Mouse (Mus musculus) lung, embryonic 14.5 days (tissue): ENCODE measurements at regions not wholly inside any gene's neighbourhood (a gene's known extent, or its start where the extent isn't known, plus 50 kb on each side); places are given as distances from the start of the nearest gene placed in this dataset.

ENCODE experiments used
- ATAC-seq: fragments of 200-750 bp; cut with Nextera tagmentation; 2 replicates; pipeline ENCODE4 v1.8.0; 2017; ENCODE audit warnings: mild to moderate bottlenecking, moderate TSS enrichment, moderate library complexity; ENCODE audit not compliant: insufficient read depth
- DNase-seq: peaks from one replicate; pipeline ENCODE4 v3.0.0-alpha.2; 2015
- H3K27ac ChIP-seq: fragments of 300-500 bp; sonication (generic); 2 replicates; pipeline ENCODE4 v1.5.1; 2014; ENCODE audit warnings: low read depth, mild to moderate bottlenecking, moderate library complexity
- H3K27me3 ChIP-seq: fragments of 300-500 bp; sonication (generic); 2 replicates; pipeline ENCODE4 v1.6.1; 2014; ENCODE audit warnings: low read length, control low read depth; ENCODE audit not compliant: insufficient read depth
- H3K36me3 ChIP-seq: fragments of 300-500 bp; sonication (generic); 2 replicates; pipeline ENCODE4 v1.6.1; 2014; ENCODE audit warnings: control low read depth; ENCODE audit not compliant: insufficient read depth
- H3K4me1 ChIP-seq: fragments of 300-500 bp; sonication (generic); 2 replicates; pipeline ENCODE4 v1.6.1; 2014; ENCODE audit warnings: antibody characterized with exemption, control low read depth; ENCODE audit not compliant: insufficient read depth
- H3K4me2 ChIP-seq: fragments of 300-500 bp; sonication (generic); 2 replicates; pipeline ENCODE4 v1.6.1; 2014; ENCODE audit warnings: mild to moderate bottlenecking
- H3K4me3 ChIP-seq: fragments of 300-500 bp; sonication (generic); 2 replicates; pipeline ENCODE4 v1.5.1; 2014; ENCODE audit warnings: low read depth, low read length
- H3K9ac ChIP-seq: fragments of 300-500 bp; sonication (generic); 2 replicates; pipeline ENCODE4 v1.6.1; 2014
- H3K9me3 ChIP-seq: fragments of 300-500 bp; sonication (generic); 2 replicates; pipeline ENCODE4 v1.6.1; 2016; ENCODE audit warnings: low read depth, low read length, control low read depth
- CTCF ChIP-seq: IDR thresholded peaks from 2 replicates; pipeline ENCODE4 v1.5.1; 2016; ENCODE audit warnings: antibody characterized with exemption, low read depth
- WGBS: fragments of 180-500 bp; shearing (Covaris S2); extraction: QIAGEN DNeasy Blood & Tissue Kit; methylation state at CpG from one replicate; pipeline ENCODE4 v1.1.7; 2014; 5-methylcytosine and 5-hydroxymethylcytosine counted together

DNA sequence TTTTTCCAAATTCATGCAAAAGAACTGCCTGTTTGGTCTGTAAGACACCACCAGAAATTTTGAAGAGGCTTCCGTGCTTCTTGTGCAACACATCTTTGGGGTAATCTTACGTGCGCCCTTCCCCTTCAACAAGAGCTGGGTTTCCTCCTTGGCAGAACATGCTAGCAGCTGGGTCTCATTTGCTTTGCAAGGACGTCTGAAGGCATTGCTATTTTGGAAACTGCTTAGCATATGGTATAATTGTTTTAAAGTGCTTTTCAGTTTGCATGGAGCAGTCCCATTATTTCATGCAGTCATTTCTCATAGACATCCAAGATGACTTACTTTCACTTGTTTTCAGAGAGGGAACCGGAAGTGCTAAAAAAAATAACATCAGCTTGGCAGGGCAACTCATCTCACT, 336.8 kb upstream of the Ubash3b start:
- H3K9me3 ChIP-seq: no peaks in the 10 kb centered on the region
- no peaks in the 10 kb centered on the region for H3K4me1 ChIP-seq
- H3K36me3 ChIP-seq: no peaks in the 10 kb centered on the region
- no peak for TF ChIP-seq CTCF
- H3K27ac ChIP-seq: no peak overlapping the region
- no peak overlapping the region for H3K4me2 ChIP-seq
- no peak overlapping the region for H3K9ac ChIP-seq
- DNase-seq (no peak), ATAC-seq (no peak)
- H3K4me3 ChIP-seq: no peak overlapping the region
- 78% methylated on average over 5 of the region's 5 CpGs for WGBS
- H3K27me3 ChIP-seq: no peaks in the 10 kb centered on the region

DNA sequence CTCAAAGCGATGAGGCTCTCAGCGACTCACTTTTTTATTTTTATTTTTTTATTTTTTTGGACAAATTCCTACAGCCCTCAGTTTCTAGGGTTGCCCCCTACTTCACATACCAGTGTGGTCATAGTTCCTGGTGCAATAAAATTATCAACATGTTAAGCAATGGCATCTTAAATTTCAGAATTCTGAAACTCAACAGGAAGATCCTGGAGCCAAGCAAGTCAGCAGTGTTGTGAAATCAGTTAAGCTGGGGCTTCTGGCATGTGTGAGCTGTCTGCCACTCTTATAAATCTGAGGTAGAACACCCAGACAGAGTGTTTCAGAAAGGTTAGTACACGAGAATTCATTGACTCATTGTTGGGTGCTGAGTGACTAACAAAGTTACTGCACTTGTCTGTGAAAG, 328.6 kb upstream of the Ubash3b start:
- Histone ChIP-seq H3K27me3 (no peaks in the 10 kb centered on the region), H3K27ac (no peak overlapping the region), H3K9ac (no peak overlapping the region), H3K4me1 (no peaks in the 10 kb centered on the region), H3K36me3 (no peaks in the 10 kb centered on the region), H3K4me2 (no peak overlapping the region), H3K4me3 (no peak overlapping the region), H3K9me3 (no peaks in the 10 kb centered on the region)
- no peak for TF ChIP-seq CTCF
- DNase-seq (no peak), ATAC-seq (no peak)
- WGBS: 86% methylated on average over 3 of the region's 3 CpGs

DNA sequence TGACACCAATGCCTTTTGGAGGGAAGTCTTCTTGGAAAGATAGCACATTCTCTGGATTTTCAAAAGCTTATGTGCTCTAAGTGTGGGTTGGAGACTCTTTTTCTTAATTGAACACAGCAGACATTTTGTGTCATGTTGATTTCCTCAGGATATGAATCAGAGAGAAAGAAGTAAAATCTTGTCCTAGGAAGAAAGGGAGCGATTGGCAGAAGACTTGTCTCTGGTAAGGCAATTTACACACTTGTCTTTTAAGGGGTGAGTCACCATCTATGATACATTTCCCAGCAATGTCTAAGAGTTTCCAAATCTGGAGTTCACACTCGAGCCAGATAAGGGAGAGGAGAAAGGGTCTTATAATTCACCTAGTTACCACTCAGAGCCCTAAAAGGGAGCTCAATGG, 326.5 kb upstream of the Ubash3b start:
- DNase-seq (no peak), ATAC-seq (no peak)
- H3K27ac ChIP-seq: no peak overlapping the region
- no peaks in the 10 kb centered on the region for H3K27me3 ChIP-seq
- H3K4me3 ChIP-seq: no peak overlapping the region
- 49% methylated on average over 2 of the region's 2 CpGs for WGBS
- no peak for TF ChIP-seq CTCF
- no peaks in the 10 kb centered on the region for H3K36me3 ChIP-seq
- H3K9me3 ChIP-seq: no peaks in the 10 kb centered on the region
- no peak overlapping the region for H3K9ac ChIP-seq
- no peaks in the 10 kb centered on the region for H3K4me1 ChIP-seq
- no peak overlapping the region for H3K4me2 ChIP-seq

DNA sequence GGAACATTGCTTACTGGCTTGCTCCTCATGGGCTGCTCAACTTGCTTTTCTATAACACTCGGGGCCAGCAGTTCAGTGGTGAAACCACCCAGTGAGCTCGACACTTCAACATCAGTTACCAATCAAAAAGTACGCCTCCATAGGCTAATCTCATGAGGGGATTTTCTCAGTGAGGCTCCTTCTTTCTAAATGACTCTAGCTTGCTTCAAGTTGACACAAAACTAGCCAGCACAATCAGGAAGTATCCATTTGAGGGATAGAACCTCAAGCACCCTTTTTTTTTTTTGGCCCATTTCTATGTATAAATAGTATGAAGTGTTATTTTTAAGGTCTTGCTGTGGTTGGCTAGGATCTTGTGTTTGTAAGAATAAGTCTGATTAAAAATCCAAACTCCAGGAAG, 321.7 kb upstream of the Ubash3b start:
- Histone ChIP-seq H3K27me3 (no peaks in the 10 kb centered on the region), H3K4me3 (no peak overlapping the region), H3K27ac (no peak overlapping the region), H3K4me2 (no peak overlapping the region), H3K9me3 (no peaks in the 10 kb centered on the region), H3K9ac (no peak overlapping the region), H3K4me1 (no peaks in the 10 kb centered on the region), H3K36me3 (no peaks in the 10 kb centered on the region)
- no peak for TF ChIP-seq CTCF
- no peak for ATAC-seq
- no peak for DNase-seq
- WGBS: 81% methylated on average over 3 of the region's 3 CpGs

DNA sequence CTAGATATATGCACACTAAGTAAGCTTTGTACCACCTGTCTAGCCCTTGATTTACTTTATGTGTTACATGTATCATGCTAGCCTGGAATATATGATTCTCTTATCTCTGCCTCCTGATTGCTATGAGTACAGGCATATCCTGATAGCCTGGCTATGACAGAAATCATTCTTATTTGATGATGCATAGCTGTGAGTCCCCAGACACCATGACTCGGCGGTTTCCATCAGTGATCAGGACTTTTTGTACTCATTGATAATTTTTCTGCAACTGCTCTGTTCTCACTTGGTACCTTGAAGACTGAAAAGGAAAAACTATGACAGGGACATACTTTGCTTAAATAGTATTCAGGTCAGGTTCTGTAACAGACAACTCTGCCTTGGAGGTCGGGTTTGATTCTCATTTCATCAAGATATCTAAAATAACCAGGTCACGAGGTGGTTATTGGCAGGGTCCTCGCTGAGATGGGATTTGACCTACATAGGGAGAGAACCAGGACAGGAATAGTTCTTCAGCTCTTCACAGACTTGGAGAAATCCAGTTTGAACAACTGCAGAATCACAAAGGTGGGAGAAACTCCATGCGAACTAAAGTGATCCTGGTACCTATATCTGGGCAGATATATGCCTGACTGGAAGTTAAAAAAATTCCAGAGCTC, 320.2 kb upstream of the Ubash3b start:
- TF ChIP-seq CTCF: no peak
- no peak for ATAC-seq
- H3K4me2 ChIP-seq: no peak overlapping the region
- no peaks in the 10 kb centered on the region for H3K36me3 ChIP-seq
- H3K9me3 ChIP-seq: no peaks in the 10 kb centered on the region
- 88% methylated on average over 6 of the region's 6 CpGs for WGBS
- no peak for DNase-seq
- H3K4me1 ChIP-seq: no peaks in the 10 kb centered on the region
- H3K27me3 ChIP-seq: no peaks in the 10 kb centered on the region
- H3K9ac ChIP-seq: no peak overlapping the region
- H3K4me3 ChIP-seq: no peak overlapping the region
- no peak overlapping the region for H3K27ac ChIP-seq

DNA sequence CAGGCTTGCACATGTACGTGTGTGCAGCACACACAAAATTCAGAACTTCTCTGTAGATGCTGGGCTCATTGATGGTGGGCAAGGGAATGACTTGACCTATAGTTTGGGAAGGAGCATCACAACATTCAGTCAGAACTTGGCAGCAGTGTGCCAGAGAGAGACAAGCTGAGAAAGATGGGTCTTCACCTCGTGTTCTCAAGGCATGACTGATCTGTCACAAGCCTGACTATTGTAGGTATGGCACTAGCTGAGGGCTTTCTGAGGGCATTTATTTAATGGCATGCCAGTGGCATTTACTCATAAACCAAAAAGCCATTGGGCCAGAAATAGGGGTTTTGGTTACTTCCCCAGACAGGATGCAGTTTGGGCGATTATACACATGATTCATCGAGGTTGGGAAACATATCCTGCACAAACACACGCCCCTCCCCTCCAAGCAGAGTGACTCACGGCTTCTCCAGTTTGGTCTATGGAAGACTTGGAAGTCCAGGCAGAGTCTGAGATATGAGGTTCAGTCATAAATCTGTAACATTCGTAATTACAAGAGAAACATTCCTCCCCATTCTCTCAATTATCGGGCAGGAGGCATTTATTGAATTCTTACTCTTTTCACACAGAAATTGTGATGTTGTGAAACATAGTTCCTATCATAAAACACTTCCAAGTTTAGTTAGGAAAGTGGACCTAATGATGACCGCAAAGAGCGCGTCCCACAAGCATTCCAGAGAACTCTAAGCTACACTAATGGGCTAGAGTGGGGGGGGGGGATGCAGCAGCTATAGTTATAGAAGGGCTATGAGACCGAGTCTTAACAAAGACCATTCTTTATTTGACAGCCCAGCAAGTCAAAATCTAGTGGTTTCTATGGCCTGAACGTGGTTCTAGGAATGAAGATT, 318.6 kb upstream of the Ubash3b start:
- WGBS: 81% methylated on average over 13 of the region's 13 CpGs
- TF ChIP-seq CTCF: no peak
- H3K4me3 ChIP-seq: no peak overlapping the region
- no peaks in the 10 kb centered on the region for H3K36me3 ChIP-seq
- no peak for ATAC-seq
- no peak overlapping the region for H3K9ac ChIP-seq
- H3K4me1 ChIP-seq: no peaks in the 10 kb centered on the region
- H3K27ac ChIP-seq: no peak overlapping the region
- H3K4me2 ChIP-seq: no peak overlapping the region
- no peaks in the 10 kb centered on the region for H3K27me3 ChIP-seq
- DNase-seq: peak; percentile 12
- no peaks in the 10 kb centered on the region for H3K9me3 ChIP-seq

DNA sequence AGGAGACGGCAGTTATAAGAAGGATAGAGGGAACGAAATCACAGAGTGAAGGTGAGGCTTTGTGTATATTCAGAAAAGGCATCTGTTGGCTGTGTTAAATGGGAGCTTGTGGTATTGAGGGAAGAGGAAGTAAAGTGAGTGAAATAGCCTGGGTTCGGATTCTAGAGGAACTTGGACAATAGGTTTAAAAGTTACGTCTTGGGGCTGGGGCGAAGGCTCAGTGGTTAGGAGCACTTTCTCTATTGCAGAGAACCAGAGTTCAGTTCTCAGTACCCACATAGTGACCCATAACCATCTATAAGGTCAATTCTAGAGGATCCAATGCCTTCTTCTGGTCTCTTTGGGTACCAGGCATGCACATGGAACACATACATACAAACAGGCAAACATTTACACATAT, 317.6 kb upstream of the Ubash3b start:
- no peaks in the 10 kb centered on the region for H3K9me3 ChIP-seq
- DNase-seq (no peak), ATAC-seq (no peak)
- no peak overlapping the region for H3K4me2 ChIP-seq
- TF ChIP-seq CTCF: no peak
- H3K9ac ChIP-seq: no peak overlapping the region
- H3K4me1 ChIP-seq: no peaks in the 10 kb centered on the region
- no peaks in the 10 kb centered on the region for H3K27me3 ChIP-seq
- H3K27ac ChIP-seq: no peak overlapping the region
- WGBS: 90% methylated on average over 5 of the region's 5 CpGs
- H3K4me3 ChIP-seq: no peak overlapping the region
- no peaks in the 10 kb centered on the region for H3K36me3 ChIP-seq
